Mouse (Mus musculus): ENCODE measurements around the gene Gpi1. TPM values are rescaled to one million over a fixed set of nuclear protein-coding genes. Genes with fewer than 3 reads are reported as not detected.

The Gpi1 gene
- polyA plus RNA-seq, 1 experiment from 2014 or later, result 242 TPM

GRCm38 (mm10) chr7:34250738-34251137 lies 20.6 kb upstream of the Gpi1 start, which contains the start of gene Gm6096:
Gm6096 (plus strand) TSS chr7:34251038.
- Histone ChIP-seq H3K9ac (no peak within 1 kb of the TSS), H3K4me1 (replicated peaks) (no peaks in the 10 kb centered on the region), H3K4me2 (no peak within 1 kb of the TSS), H3K27ac (replicated peaks) (no peak within 1 kb of the TSS), H3K9me3 (no peaks in the 10 kb centered on the region), H3K4me3 (no peak within 1 kb of the TSS), H3K27me3 (no peaks in the 10 kb centered on the region), H3K36me3 (peaks cover 62% of the 10 kb centered on the region)
- 94% methylated on average over 7 of the region's 7 CpGs for WGBS
- no peak for ATAC-seq (ENCODE audit: low read depth)

- H3K4me2 ChIP-seq, result no peak overlapping the region
- no peak overlapping the region for H3K9ac ChIP-seq
- no peak overlapping the region for H3K4me3 ChIP-seq
- no peak for ATAC-seq (ENCODE audit: low read depth)
- H3K36me3 ChIP-seq, result peaks cover 75% of the 10 kb centered on the region
- WGBS, result 93% methylated on average over 3 of the region's 3 CpGs
- H3K4me1 ChIP-seq (replicated peaks), result no peaks in the 10 kb centered on the region
- H3K27me3 ChIP-seq, result no peaks in the 10 kb centered on the region
- no peak overlapping the region for H3K27ac ChIP-seq (replicated peaks)
- H3K9me3 ChIP-seq, result no peaks in the 10 kb centered on the region
Observed at GRCm38 (mm10) chr7:34246870-34247499, 16.8 kb upstream of the Gpi1 start.

- WGBS, result 90% methylated on average over 11 of the region's 11 CpGs
- Histone ChIP-seq H3K4me3 (no peak overlapping the region), H3K36me3 (peaks cover 86% of the 10 kb centered on the region), H3K9me3 (no peaks in the 10 kb centered on the region), H3K27ac (replicated peaks) (no peak overlapping the region), H3K4me2 (no peak overlapping the region), H3K27me3 (no peaks in the 10 kb centered on the region), H3K4me1 (replicated peaks) (no peaks in the 10 kb centered on the region), H3K9ac (no peak overlapping the region)
- ATAC-seq (ENCODE audit: low read depth), result no peak
Observed at GRCm38 (mm10) chr7:34242176-34242575, 12.0 kb upstream of the Gpi1 start.

- no peak overlapping the region for H3K27ac ChIP-seq (replicated peaks)
- H3K4me3 ChIP-seq, result no peak overlapping the region
- H3K27me3 ChIP-seq, result no peaks in the 10 kb centered on the region
- no peak overlapping the region for H3K4me2 ChIP-seq
- peaks cover 64% of the 10 kb centered on the region for H3K36me3 ChIP-seq
- no peaks in the 10 kb centered on the region for H3K9me3 ChIP-seq
- no peak overlapping the region for H3K9ac ChIP-seq
- WGBS, result 82% methylated on average over 5 of the region's 5 CpGs
- peaks cover 14% of the 10 kb centered on the region for H3K4me1 ChIP-seq (replicated peaks)
- ATAC-seq (ENCODE audit: low read depth), result no peak
Observed at GRCm38 (mm10) chr7:34238086-34238485, 8.0 kb upstream of the Gpi1 start.

GRCm38 (mm10) chr7:34235602-34236001 lies 5.5 kb upstream of the Gpi1 start:
- Histone ChIP-seq H3K27me3 (no peaks in the 10 kb centered on the region), H3K4me3 (no peak overlapping the region), H3K4me1 (replicated peaks) (peaks cover 17% of the 10 kb centered on the region), H3K27ac (replicated peaks) (no peak overlapping the region), H3K9me3 (no peaks in the 10 kb centered on the region), H3K36me3 (peaks cover 43% of the 10 kb centered on the region), H3K4me2 (no peak overlapping the region), H3K9ac (no peak overlapping the region)
- 81% methylated on average over 5 of the region's 5 CpGs for WGBS
- no peak for ATAC-seq (ENCODE audit: low read depth)

- H3K27me3 ChIP-seq, result no peaks in the 10 kb centered on the region
- ATAC-seq (ENCODE audit: low read depth), result peak; percentile 1; the same call in 1 of the 2 replicates
- H3K9me3 ChIP-seq, result no peaks in the 10 kb centered on the region
- peak overlapping the region; percentile 46 for H3K4me3 ChIP-seq
- H3K4me1 ChIP-seq (replicated peaks), result peaks cover 22% of the 10 kb centered on the region
- peaks cover 37% of the 10 kb centered on the region for H3K36me3 ChIP-seq
- peak overlapping the region; percentile 69 for H3K4me2 ChIP-seq
- peak overlapping the region; percentile 91 for H3K27ac ChIP-seq (replicated peaks)
- WGBS, result 2% methylated on average over 17 of the region's 17 CpGs
- H3K9ac ChIP-seq, result peak overlapping the region; percentile 69
Observed at GRCm38 (mm10) chr7:34234610-34235561, 4.8 kb upstream of the Gpi1 start.

- H3K36me3 ChIP-seq, result peaks cover 29% of the 10 kb centered on the region
- H3K9me3 ChIP-seq, result no peaks in the 10 kb centered on the region
- H3K4me1 ChIP-seq (replicated peaks), result peaks cover 29% of the 10 kb centered on the region
- peak overlapping the region; percentile 46 for H3K4me3 ChIP-seq
- under 1% methylated on average over 46 of the region's 46 CpGs for WGBS
- ATAC-seq (ENCODE audit: low read depth), result peak; percentile 95
- peak overlapping the region; percentile 69 for H3K9ac ChIP-seq
- peak overlapping the region; percentile 69 for H3K4me2 ChIP-seq
- no peaks in the 10 kb centered on the region for H3K27me3 ChIP-seq
- H3K27ac ChIP-seq (replicated peaks), result peak overlapping the region; percentile 91
Observed at GRCm38 (mm10) chr7:34233909-34234609, 3.9 kb upstream of the Gpi1 start.

- Histone ChIP-seq H3K27me3 (no peaks in the 10 kb centered on the region), H3K4me2 (peak overlapping the region; percentile 69), H3K27ac (replicated peaks) (peak overlapping the region; percentile 91), H3K4me1 (replicated peaks) (peaks cover 39% of the 10 kb centered on the region), H3K4me3 (peak overlapping the region; percentile 46), H3K9ac (peak overlapping the region; percentile 69), H3K36me3 (peaks cover 19% of the 10 kb centered on the region), H3K9me3 (no peaks in the 10 kb centered on the region)
- WGBS, result 48% methylated on average over 7 of the region's 7 CpGs
- no peak for ATAC-seq (ENCODE audit: low read depth)
Observed at GRCm38 (mm10) chr7:34232785-34233725, 2.9 kb upstream of the Gpi1 start.

GRCm38 (mm10) chr7:34229691-34230111 lies 435 bp downstream of the Gpi1 start:
- Histone ChIP-seq H3K9ac (peak overlapping the region; percentile 80), H3K9me3 (no peaks in the 10 kb centered on the region), H3K4me2 (peak overlapping the region; percentile 79), H3K27ac (replicated peaks) (peak overlapping the region; percentile 86), H3K4me1 (replicated peaks) (peaks cover 58% of the 10 kb centered on the region), H3K4me3 (peak overlapping the region; percentile 74), H3K27me3 (no peaks in the 10 kb centered on the region), H3K36me3 (peaks cover 30% of the 10 kb centered on the region)
- WGBS, result under 1% methylated on average over 19 of the region's 19 CpGs
- ATAC-seq (ENCODE audit: low read depth), result peak; percentile 3

- ATAC-seq (ENCODE audit: low read depth), result no peak
- Histone ChIP-seq H3K27ac (replicated peaks) (peak overlapping the region; percentile 86), H3K4me1 (replicated peaks) (peaks cover 55% of the 10 kb centered on the region), H3K4me3 (peak overlapping the region; percentile 74), H3K27me3 (no peaks in the 10 kb centered on the region), H3K9me3 (no peaks in the 10 kb centered on the region), H3K9ac (peak overlapping the region; percentile 80), H3K4me2 (peak overlapping the region; percentile 79), H3K36me3 (peaks cover 34% of the 10 kb centered on the region)
- WGBS, result 21% methylated on average over 5 of the region's 5 CpGs
Observed at GRCm38 (mm10) chr7:34229153-34229552, 983 bp downstream of the Gpi1 start.

- WGBS, result 71% methylated on average over 9 of the region's 9 CpGs
- peak overlapping the region; percentile 79 for H3K4me2 ChIP-seq
- peaks cover 39% of the 10 kb centered on the region for H3K36me3 ChIP-seq
- H3K9me3 ChIP-seq, result no peaks in the 10 kb centered on the region
- H3K27me3 ChIP-seq, result no peaks in the 10 kb centered on the region
- H3K4me1 ChIP-seq (replicated peaks), result peaks cover 54% of the 10 kb centered on the region
- H3K27ac ChIP-seq (replicated peaks), result no peak overlapping the region
- H3K9ac ChIP-seq, result peak overlapping the region; percentile 80
- peak overlapping the region; percentile 74 for H3K4me3 ChIP-seq
- ATAC-seq (ENCODE audit: low read depth), result no peak
Observed at GRCm38 (mm10) chr7:34228641-34229040, 1.5 kb downstream of the Gpi1 start.
